8 mouse cellular contexts compared by ENCODE assay signal in genomic region chr5:92728252-92728828, GRCm38 (mm10). TPM values are rescaled to one million over a fixed set of nuclear protein-coding genes. Genes with fewer than 3 reads are reported as not detected.
DNase-seq lines count a peak whose midpoint lies in the region; ATAC-seq lines count a peak whose summit lies in the region.

No protein-coding gene starts in this region.

- no peaks in the 10 kb centered on the region for H3K36me3 ChIP-seq in heart, embryonic 10.5 days
- H3K36me3 ChIP-seq in kidney, embryonic 15.5 days, result no peaks in the 10 kb centered on the region
- no peaks in the 10 kb centered on the region for H3K36me3 ChIP-seq in limb, embryonic 10.5 days

- no peak overlapping the region for H3K9ac ChIP-seq in kidney, embryonic 15.5 days

- no peak overlapping the region for H3K4me2 ChIP-seq in kidney, embryonic 15.5 days

- no peaks in the 10 kb centered on the region for H3K27me3 ChIP-seq in heart, embryonic 10.5 days (ENCODE audit: insufficient read depth, poor library complexity, severe bottlenecking)
- no peaks in the 10 kb centered on the region for H3K27me3 ChIP-seq in kidney, embryonic 15.5 days
- H3K27me3 ChIP-seq in limb, embryonic 10.5 days (ENCODE audit: low read depth, poor library complexity, severe bottlenecking), result no peaks in the 10 kb centered on the region

- peak; percentile 62 for DNase-seq in heart, adult 8-10 months (ENCODE audit: low spot score)
- DNase-seq in heart, embryonic 10.5 days (ENCODE audit: low spot score), result no peak
- peak; percentile 15 for DNase-seq in cerebellum, adult 11-12 months
- DNase-seq in frontal cortex, postnatal 14 days (ENCODE audit: low spot score in 2 of 2), result peak; percentile 14 to 52
- DNase-seq in limb, embryonic 10.5 days (ENCODE audit: low spot score), result peak; percentile 42
- DNase-seq in retina, embryonic 14.5 days (ENCODE audit: low spot score), result peak; percentile 83

- H3K9me3 ChIP-seq in heart, embryonic 10.5 days, result no peaks in the 10 kb centered on the region
- H3K9me3 ChIP-seq in kidney, embryonic 15.5 days (replicated peaks), result no peaks in the 10 kb centered on the region
- no peaks in the 10 kb centered on the region for H3K9me3 ChIP-seq in limb, embryonic 10.5 days (replicated peaks)

- peak; percentile 61; the same call in 1 of the 2 replicates for ATAC-seq in kidney, embryonic 15.5 days (replicated peaks; ENCODE audit: low FRiP score)
- ATAC-seq in erythroblast, adult 5-6 weeks (replicated peaks; ENCODE audit: low FRiP score, poor library complexity, severe bottlenecking), result no peak

- no peak overlapping the region for H3K4me3 ChIP-seq in heart, embryonic 10.5 days
- no peak overlapping the region for H3K4me3 ChIP-seq in kidney, embryonic 15.5 days (replicated peaks)
- H3K4me3 ChIP-seq in limb, embryonic 10.5 days, result no peak overlapping the region

- H3K4me1 ChIP-seq in heart, embryonic 10.5 days, result peaks cover 8% of the 10 kb centered on the region; the same call in 1 of the 2 replicates
- H3K4me1 ChIP-seq in kidney, embryonic 15.5 days, result peaks cover 12% of the 10 kb centered on the region
- H3K4me1 ChIP-seq in limb, embryonic 10.5 days, result 0 out of 2 replicates have a peak, but pooled peaks cover 4% of the 10 kb centered on the region

- H3K27ac ChIP-seq in heart, embryonic 10.5 days, result no peak overlapping the region
- no peak overlapping the region for H3K27ac ChIP-seq in kidney, embryonic 15.5 days
- no peak overlapping the region for H3K27ac ChIP-seq in limb, embryonic 10.5 days

- WGBS in heart, embryonic 10.5 days, result 44% methylated on average over 5 of the region's 5 CpGs
- 28% methylated on average over 5 of the region's 5 CpGs for WGBS in kidney, embryonic 15.5 days
- 50% methylated on average over 5 of the region's 5 CpGs for WGBS in limb, embryonic 10.5 days

RNA-seq across cellular contexts. Expression of gene Shroom3, which starts 45.1 kb away (rescaled TPM):
- 10 to 100 TPM; 38.0 to 42.8 (median 40.7) TPM for total RNA-seq in heart, adult 8-10 months (2022)
- polyA plus RNA-seq in heart, embryonic 10.5 days (2016; fragmentation: Nextera tagmentation; extraction: Ambion mirVana), result 11.4 and 11.6 TPM in 2 replicates
- polyA plus RNA-seq in kidney, embryonic 15.5 days (2015; fragmentation: Nextera tagmentation; extraction: Ambion mirVana), result 7.9 and 8.1 TPM in 2 replicates
- 5.0 and 5.3 TPM in 2 replicates for polyA plus RNA-seq in limb, embryonic 10.5 days (2016; fragmentation: Nextera tagmentation; extraction: Ambion mirVana)
- 0.96 TPM in 1 of 2 replicates, not detected in the other for total RNA-seq in erythroblast, adult 5-6 weeks (2015; ENCODE audit: low replicate concordance)
- not detected in 2 replicates for total RNA-seq in erythroblast, adult 5-6 weeks (2017; ENCODE audit: low replicate concordance)

RNA-seq across cellular contexts. Expression of gene Ccdc158, which starts 53.3 kb away (rescaled TPM):
- total RNA-seq in heart, adult 8-10 months (2022), result under 1 TPM in 2 of 4 experiments, not detected in 2; 0.06 to 0.09 TPM
- polyA plus RNA-seq in heart, embryonic 10.5 days (2016; fragmentation: Nextera tagmentation; extraction: Ambion mirVana), result 0.87 and 0.90 TPM in 2 replicates
- 0.94 and 0.97 TPM in 2 replicates for polyA plus RNA-seq in kidney, embryonic 15.5 days (2015; fragmentation: Nextera tagmentation; extraction: Ambion mirVana)
- polyA plus RNA-seq in limb, embryonic 10.5 days (2016; fragmentation: Nextera tagmentation; extraction: Ambion mirVana), result 0.45 and 0.62 TPM in 2 replicates
- 0.77 and 2.9 TPM in 2 replicates for total RNA-seq in erythroblast, adult 5-6 weeks (2015; ENCODE audit: low replicate concordance)
- total RNA-seq in erythroblast, adult 5-6 weeks (2017; ENCODE audit: low replicate concordance), result 0.56 TPM in 1 of 2 replicates, not detected in the other
